Comparison of ENCODE assay signal across 8 mouse cellular contexts in genomic region chr5:67260531-67261371, GRCm38 (mm10). TPM values are rescaled to one million over a fixed set of nuclear protein-coding genes. Genes with fewer than 3 reads are reported as not detected.
DNase-seq lines count a peak whose midpoint lies in the region; ATAC-seq and TF ChIP-seq lines count a peak whose summit lies in the region.

Tmem33 (plus strand) TSS chr5:67260565.

- H3K27me3 ChIP-seq in hindbrain, postnatal 0 days (ENCODE audit: insufficient read depth, low read length) = no peaks in the 10 kb centered on the region

- TF ChIP-seq CTCF in gastrocnemius, adult 2 months (IDR thresholded peaks at IDR 0.05) = no peak
- TF ChIP-seq CTCF in hindbrain, postnatal 0 days (IDR thresholded peaks at IDR 0.05; ENCODE audit: low read depth) = no peak; the same call in 1 of the 2 replicates
- TF ChIP-seq CTCF in left cerebral cortex, adult 2 months (IDR thresholded peaks at IDR 0.05) = no peak

- H3K9ac ChIP-seq in hindbrain, postnatal 0 days (replicated peaks; ENCODE audit: low read length) = peak within 1 kb of the TSS; percentile 88

- WGBS in hindbrain, postnatal 0 days = under 1% methylated on average over 67 of the region's 67 CpGs

- peak; percentile 98 for DNase-seq in ZHBTc4 (ENCODE audit: low read depth, low spot score)
- peak; percentile 95 for DNase-seq in gastrocnemius, adult 2 months
- DNase-seq in hindbrain, postnatal 0 days (ENCODE audit: low spot score) = peak; percentile 98
- DNase-seq in left cerebral cortex, adult 2 months (ENCODE audit: extremely low spot score in 1 of 2, low spot score in 2 of 2) = peak; percentile 87 to 91
- DNase-seq in right cerebral cortex, adult 2 months (ENCODE audit: low spot score in 2 of 2) = peak; percentile 95
- peak; percentile 94 for DNase-seq in urinary bladder, postnatal 14 days (ENCODE audit: low spot score)

- peak within 1 kb of the TSS; percentile 83 for H3K4me2 ChIP-seq in hindbrain, postnatal 0 days (ENCODE audit: low read depth, low read length)

- H3K9me3 ChIP-seq in hindbrain, postnatal 0 days (ENCODE audit: low read length) = no peaks in the 10 kb centered on the region

- ATAC-seq in common myeloid progenitor, adult 5-6 weeks (replicated peaks; ENCODE audit: low read depth, poor library complexity, severe bottlenecking) = peak; percentile 85
- peak; percentile 91 for ATAC-seq in hindbrain, postnatal 0 days
- peak; percentile 91 for ATAC-seq in megakaryocyte, adult 5-6 weeks (ENCODE audit: poor library complexity, severe bottlenecking)

- H3K4me3 ChIP-seq in gastrocnemius, adult 2 months = peak within 1 kb of the TSS; percentile 80
- peak within 1 kb of the TSS; percentile 99 for H3K4me3 ChIP-seq in hindbrain, postnatal 0 days (ENCODE audit: low read length)
- peak within 1 kb of the TSS; percentile 83 for H3K4me3 ChIP-seq in left cerebral cortex, adult 2 months

- H3K27ac ChIP-seq in gastrocnemius, adult 2 months = peak within 1 kb of the TSS; percentile 98
- H3K27ac ChIP-seq in hindbrain, postnatal 0 days = peak within 1 kb of the TSS; percentile 94
- H3K27ac ChIP-seq in left cerebral cortex, adult 2 months = peak within 1 kb of the TSS; percentile 94

- H3K4me1 ChIP-seq in hindbrain, postnatal 0 days (ENCODE audit: insufficient read depth, low read length) = peaks cover 7% of the 10 kb centered on the region

- intact Hi-C loops in gastrocnemius, adult 2 months (cut with DNase I) = loop anchor here (2.0 kb wide), 1 partner anchor 46 kb away; the partner anchor contains the start of gene Slc30a9
- intact Hi-C loops in left cerebral cortex, adult 2 months (cut with DNase I) = loop anchor here (2.0 kb wide), 1 partner anchor 46 kb away; the partner anchor contains the start of gene Slc30a9

- H3K36me3 ChIP-seq in hindbrain, postnatal 0 days (ENCODE audit: insufficient read depth, low read length) = peaks cover 13% of the 10 kb centered on the region; the same call in 1 of the 2 replicates

RNA-seq across cellular contexts. Expression of gene Tmem33, which starts in this region (rescaled TPM):
- total RNA-seq in common myeloid progenitor, adult 5-6 weeks (2017) = 35.6 and 56.3 TPM in 2 replicates
- total RNA-seq in gastrocnemius, adult 2 months (2021) = 10 to 100 TPM; 23.0 to 28.5 TPM
- 64.5 and 83.3 TPM in 2 replicates for total RNA-seq in hindbrain, postnatal 0 days (2014; rRNA removed)
- 61.5 and 67.4 TPM in 2 replicates for polyA plus RNA-seq in hindbrain, postnatal 0 days (2015; fragmentation: Nextera tagmentation; extraction: Ambion mirVana)
- total RNA-seq in left cerebral cortex, adult 2 months (2021) = 10 to 100 TPM; 90.2 to 92.8 TPM
- total RNA-seq in megakaryocyte, adult 5-6 weeks (2015) = 99.7 and 105 TPM in 2 replicates
- 38.6 and 47.3 TPM in 2 replicates for total RNA-seq in megakaryocyte, adult 5-6 weeks (2017)

Comparison
In these comparisons a context has a peak if more than half of its experiments do, and no peak if none do; other contexts are left out.
1. Peak in every context shown above with its lines: DNase-seq, ATAC-seq, H3K4me3 ChIP-seq and H3K27ac ChIP-seq.